Comparison of ENCODE assay signal across 13 mouse cellular contexts in the genomic region with DNA sequence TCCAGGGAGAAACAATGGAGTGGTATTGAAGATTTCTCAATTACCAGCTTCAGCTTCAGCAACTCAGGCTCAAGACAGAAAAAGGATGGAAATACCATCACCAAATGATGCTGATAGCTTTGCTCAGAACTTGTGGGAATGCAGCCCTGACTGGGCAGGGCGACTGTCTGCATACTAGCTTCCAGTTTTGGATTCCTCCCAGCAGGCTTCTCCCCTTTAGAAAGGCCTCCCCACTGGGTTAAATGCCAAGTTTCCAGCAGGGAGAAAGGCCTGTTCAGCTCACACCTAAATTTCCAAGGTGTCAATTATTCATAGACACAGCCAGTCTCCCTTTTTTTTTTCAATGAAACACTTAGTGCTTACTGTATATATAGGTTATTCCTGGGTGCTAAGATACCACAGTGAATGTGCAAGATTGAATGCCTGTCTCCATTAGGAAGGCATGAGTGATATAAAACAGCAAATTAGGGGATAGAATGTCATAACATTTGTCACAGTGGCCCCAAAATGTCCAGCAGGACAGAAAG.
DNase-seq lines count a peak whose midpoint lies in the region; ATAC-seq and TF ChIP-seq lines count a peak whose summit lies in the region.
"Had no signal": no experiment of that assay in that cellular context is flagged by ENCODE, and none has a peak within 500 bp of the region (broad histone marks: within the 10 kb centered on the region; RNA-seq: fewer than 3 reads in every experiment).

No protein-coding gene starts in this region.

- no peak for TF ChIP-seq POLR2A in kidney, adult 2 months (IDR thresholded peaks at IDR 0.05; ENCODE audit: low read depth, low read length)

- H3K27ac ChIP-seq in heart, embryonic 13.5 days (replicated peaks): peak overlapping the region; percentile 56
- H3K27ac ChIP-seq in midbrain, embryonic 11.5 days (ENCODE audit: low read depth, low read length): no peak overlapping the region
- H3K27ac ChIP-seq in midbrain, embryonic 16.5 days (ENCODE audit: low read length): no peak overlapping the region
- H3K27ac ChIP-seq in kidney, adult 2 months (ENCODE audit: insufficient read depth, low read depth, low read length): no peak overlapping the region
- H3K27ac ChIP-seq: heart, adult 2 months had no signal

- no peak for ATAC-seq in heart, embryonic 13.5 days (ENCODE audit: extremely low read depth, insufficient number of reproducible peaks, low FRiP score, low TSS enrichment)
- no peak for ATAC-seq in midbrain, embryonic 11.5 days (ENCODE audit: low FRiP score)
- ATAC-seq in midbrain, embryonic 16.5 days: no peak
- ATAC-seq: activated CD4-positive, CD25-positive, alpha-beta regulatory T cell, adult 4 months had no signal

- no peak for TF ChIP-seq CTCF in kidney, adult 2 months (conservative IDR thresholded peaks at IDR 0.05; ENCODE audit: insufficient read depth, insufficient read length, low read depth, low read length)

- H3K4me3 ChIP-seq in heart, embryonic 13.5 days: no peak overlapping the region
- no peak overlapping the region for H3K4me3 ChIP-seq in midbrain, embryonic 11.5 days (ENCODE audit: low read depth, low read length)
- H3K4me3 ChIP-seq in midbrain, embryonic 16.5 days (ENCODE audit: low read depth, low read length): no peak overlapping the region
- H3K4me3 ChIP-seq in kidney, adult 2 months (ENCODE audit: insufficient read depth, low read depth, low read length): no peak overlapping the region
- H3K4me3 ChIP-seq: heart, adult 2 months had no signal

- H3K4me1 ChIP-seq in heart, embryonic 13.5 days: peaks cover 26% of the 10 kb centered on the region
- H3K4me1 ChIP-seq in midbrain, embryonic 11.5 days (ENCODE audit: control insufficient read depth, insufficient read depth, low read length): no peaks in the 10 kb centered on the region
- peaks cover 19% of the 10 kb centered on the region for H3K4me1 ChIP-seq in midbrain, embryonic 16.5 days (ENCODE audit: control insufficient read depth, insufficient read depth, low read length)
- no peaks in the 10 kb centered on the region for H3K4me1 ChIP-seq in kidney, adult 2 months (ENCODE audit: control insufficient read depth, insufficient read depth, low read length)

- no peak overlapping the region for H3K4me2 ChIP-seq in heart, embryonic 13.5 days
- H3K4me2 ChIP-seq in midbrain, embryonic 11.5 days: no peak overlapping the region
- no peak overlapping the region for H3K4me2 ChIP-seq in midbrain, embryonic 16.5 days (ENCODE audit: low read length)

- no peaks in the 10 kb centered on the region for H3K9me3 ChIP-seq in heart, embryonic 13.5 days
- H3K9me3 ChIP-seq in midbrain, embryonic 11.5 days (ENCODE audit: control insufficient read depth, low read length): no peaks in the 10 kb centered on the region
- no peaks in the 10 kb centered on the region for H3K9me3 ChIP-seq in midbrain, embryonic 16.5 days (replicated peaks; ENCODE audit: control insufficient read depth, low read length, poor library complexity, severe bottlenecking)

- no peaks in the 10 kb centered on the region for H3K27me3 ChIP-seq in heart, embryonic 13.5 days (replicated peaks)
- H3K27me3 ChIP-seq in midbrain, embryonic 11.5 days (ENCODE audit: control insufficient read depth, insufficient read depth, low read length): no peaks in the 10 kb centered on the region
- no peaks in the 10 kb centered on the region for H3K27me3 ChIP-seq in midbrain, embryonic 16.5 days (ENCODE audit: control insufficient read depth, insufficient read depth, low read depth, low read length)
- no peaks in the 10 kb centered on the region for H3K27me3 ChIP-seq in kidney, adult 2 months (replicated peaks; ENCODE audit: control insufficient read depth, insufficient read depth, low read length)

- H3K36me3 ChIP-seq in heart, embryonic 13.5 days: no peaks in the 10 kb centered on the region
- peaks cover 2% of the 10 kb centered on the region; the same call in 1 of the 2 replicates for H3K36me3 ChIP-seq in midbrain, embryonic 11.5 days (ENCODE audit: control insufficient read depth, insufficient read depth, low read length)
- H3K36me3 ChIP-seq in midbrain, embryonic 16.5 days (ENCODE audit: control insufficient read depth, insufficient read depth, low read length): no peaks in the 10 kb centered on the region
- H3K36me3 ChIP-seq in kidney, adult 2 months (ENCODE audit: control insufficient read depth, insufficient read depth, low read length): no peaks in the 10 kb centered on the region

- DNase-seq in heart, adult 8-10 months (ENCODE audit: low spot score): no peak
- peak; percentile 66 for DNase-seq in midbrain, embryonic 11.5 days (ENCODE audit: low spot score, missing footprints)
- DNase-seq in NIH3T3 (ENCODE audit: low read depth): peak; percentile 17
- DNase-seq in heart, postnatal 14 days: peak; percentile 3 to 28
- no peak for DNase-seq in layer of hippocampus, adult 9-10 months (ENCODE audit: low spot score)
- no peak for DNase-seq in kidney, adult 2 months
- DNase-seq: kidney, adult 8-10 months; lung, postnatal 14 days; thymus, postnatal 36 days had no signal

- WGBS in heart, embryonic 13.5 days: 8% methylated on average over 1 of the region's 1 CpGs
- 23% methylated on average over 1 of the region's 1 CpGs for WGBS in midbrain, embryonic 11.5 days
- WGBS in midbrain, embryonic 16.5 days: 24% methylated on average over 1 of the region's 1 CpGs
- 33% methylated on average over 1 of the region's 1 CpGs for WGBS in kidney, adult 2 months

- H3K9ac ChIP-seq in heart, embryonic 13.5 days: no peak overlapping the region
- H3K9ac ChIP-seq in midbrain, embryonic 11.5 days (ENCODE audit: low read length): no peak overlapping the region
- no peak overlapping the region for H3K9ac ChIP-seq in midbrain, embryonic 16.5 days (ENCODE audit: low read depth, low read length)

- intact Hi-C loops in heart, postnatal 14 days (cut with DNase I): no loop called here

Comparison
In these comparisons a context has a peak if more than half of its experiments do, and no peak if none do; other contexts are left out.
1. DNase-seq: peak in midbrain, embryonic 11.5 days (single experiment), NIH3T3 (single experiment) and heart, postnatal 14 days (2 of 2); none in heart, adult 8-10 months (single experiment), layer of hippocampus, adult 9-10 months (single experiment) and kidney, adult 2 months (single experiment).